28 mouse cellular contexts compared by ENCODE assay signal in the genomic region with DNA sequence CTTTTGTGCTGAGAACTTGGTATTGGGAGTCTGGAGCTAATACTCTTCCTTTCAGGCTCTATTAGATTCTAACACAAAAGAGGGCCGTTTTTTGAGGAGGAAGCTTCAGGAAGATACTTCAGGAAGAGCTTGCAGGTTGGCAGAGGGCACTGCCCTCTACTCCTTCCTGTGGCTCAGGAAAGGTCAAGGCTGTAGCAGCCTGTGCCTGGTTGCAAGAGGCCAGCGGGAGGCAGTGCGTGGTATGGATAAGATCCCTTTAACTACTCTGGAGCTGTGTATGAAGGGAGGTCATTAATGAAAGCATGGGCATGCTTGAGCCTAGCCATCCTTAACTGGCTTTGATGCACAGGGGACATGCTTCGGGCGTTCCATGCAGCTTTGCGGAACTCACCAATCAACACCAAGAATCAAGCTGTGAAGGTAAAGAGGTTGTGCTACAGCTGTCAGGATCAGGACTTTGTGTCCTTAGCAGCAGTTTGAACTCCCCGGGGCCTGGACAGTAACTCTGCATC. TPM values are rescaled to one million over a fixed set of nuclear protein-coding genes. Genes with fewer than 3 reads are reported as not detected.
DNase-seq lines count a peak whose midpoint lies in the region; ATAC-seq and TF ChIP-seq lines count a peak whose summit lies in the region.
"Had no signal": no experiment of that assay in that cellular context is flagged by ENCODE, and none has a peak within 500 bp of the region (broad histone marks: within the 10 kb centered on the region; RNA-seq: fewer than 3 reads in every experiment).

No protein-coding gene starts in this region.

- peaks cover 48% of the 10 kb centered on the region for H3K4me1 ChIP-seq in megakaryocyte, embryonic 14.5 days

- H3K9me3 ChIP-seq in megakaryocyte, embryonic 14.5 days, result no peaks in the 10 kb centered on the region
- H3K9me3 ChIP-seq: forebrain, embryonic 13.5 days; heart, embryonic 12.5 days; hindbrain, embryonic 13.5 days; kidney, embryonic 15.5 days; limb, embryonic 13.5 days; liver, embryonic 12.5 days had no signal

- no peak overlapping the region for H3K4me3 ChIP-seq in gastrocnemius, adult 2 months
- H3K4me3 ChIP-seq in megakaryocyte, embryonic 14.5 days (replicated peaks), result peak overlapping the region; percentile 9
- H3K4me3 ChIP-seq: forebrain, embryonic 13.5 days; heart, embryonic 12.5 days; hindbrain, embryonic 13.5 days; kidney, embryonic 15.5 days; limb, embryonic 13.5 days; liver, embryonic 12.5 days had no signal

- no peaks in the 10 kb centered on the region for H3K27me3 ChIP-seq in megakaryocyte, embryonic 14.5 days (replicated peaks)
- H3K27me3 ChIP-seq: forebrain, embryonic 13.5 days; heart, embryonic 12.5 days; hindbrain, embryonic 13.5 days; kidney, embryonic 15.5 days; limb, embryonic 13.5 days; liver, embryonic 12.5 days; Patski had no signal

- H3K36me3 ChIP-seq in megakaryocyte, embryonic 14.5 days (replicated peaks; ENCODE audit: low read length), result peaks cover 77% of the 10 kb centered on the region

- intact Hi-C loops in gastrocnemius, adult 2 months (cut with DNase I), result loop anchor here (10.0 kb wide), 1 partner anchor 1628 kb away; no protein-coding TSS in a partner anchor

- no peak for TF ChIP-seq CTCF in gastrocnemius, adult 2 months (IDR thresholded peaks at IDR 0.05)

- no peak for DNase-seq in gastrocnemius, adult 2 months
- DNase-seq in gastrocnemius, postnatal 4 days (ENCODE audit: low spot score in 2 of 2), result no peak
- DNase-seq in R1 (ENCODE audit: low read depth, low spot score), result peak; percentile 20
- no peak for DNase-seq in lung, adult 18-20 months
- DNase-seq: adrenal gland, adult 2 months; B cell, adult 2 months; cerebellum, adult 2 months; cerebellum, postnatal 14 days; gastrocnemius, postnatal 14 days; heart, adult 18-20 months; heart, postnatal 4 days; kidney, adult 11 months; kidney, postnatal 25 days; lung, adult 2 months; lung, postnatal 10 days; right cerebral cortex, postnatal 4 days; thymus, postnatal 4 days had no signal

- ATAC-seq in megakaryocyte, adult 5-6 weeks (ENCODE audit: poor library complexity, severe bottlenecking), result no peak
- ATAC-seq: forebrain, embryonic 13.5 days; inflammation-experienced regulatory T-cells, adult 6 months; midbrain, embryonic 16.5 days; Patski had no signal

- peak overlapping the region; percentile 90 for H3K27ac ChIP-seq in gastrocnemius, adult 2 months
- H3K27ac ChIP-seq: forebrain, embryonic 13.5 days; hindbrain, embryonic 13.5 days; kidney, embryonic 15.5 days; limb, embryonic 13.5 days; liver, embryonic 12.5 days had no signal

RNA-seq across cellular contexts. Expression of a gene that starts 7.4 kb away (rescaled TPM):
- total RNA-seq in gastrocnemius, adult 2 months (2021), result 100 to 1,000 TPM; 264 to 300 TPM
- 100 to 1,000 TPM; 548 to 582 TPM for total RNA-seq in gastrocnemius, postnatal 4 days (2021)
- 34.1 and 180 TPM in 2 replicates for polyA plus RNA-seq in megakaryocyte, embryonic 14.5 days (2012; ENCODE audit: insufficient read depth, low replicate concordance)
- total RNA-seq in megakaryocyte, adult 5-6 weeks (2015), result 377 and 387 TPM in 2 replicates
- total RNA-seq in megakaryocyte, adult 5-6 weeks (2017), result 757 and 843 TPM in 2 replicates

RNA-seq across cellular contexts. Expression of a gene that starts 7.7 kb away (rescaled TPM):
- total RNA-seq in gastrocnemius, adult 2 months (2021), result 100 to 1,000 TPM; 109 to 118 TPM
- 10 to 100 TPM; 46.0 to 51.2 TPM for total RNA-seq in gastrocnemius, postnatal 4 days (2021)
- polyA plus RNA-seq in megakaryocyte, embryonic 14.5 days (2012; ENCODE audit: insufficient read depth, low replicate concordance), result 83.7 and 123 TPM in 2 replicates
- total RNA-seq in megakaryocyte, adult 5-6 weeks (2015), result 65.4 and 69.5 TPM in 2 replicates
- 38.7 and 49.5 TPM in 2 replicates for total RNA-seq in megakaryocyte, adult 5-6 weeks (2017)

RNA-seq across cellular contexts. Expression of a gene that starts 15.5 kb away (rescaled TPM):
- under 1 TPM in 1 of 2 experiments, not detected in 1; 0.08 TPM for total RNA-seq in gastrocnemius, adult 2 months (2021)
- under 1 TPM; 0.17 to 0.21 TPM for total RNA-seq in gastrocnemius, postnatal 4 days (2021)
- 0.44 TPM in 1 of 2 replicates, not detected in the other for polyA plus RNA-seq in megakaryocyte, embryonic 14.5 days (2012; ENCODE audit: insufficient read depth, low replicate concordance)
- 0.29 and 0.34 TPM in 2 replicates for total RNA-seq in megakaryocyte, adult 5-6 weeks (2015)
- 0.16 and 0.84 TPM in 2 replicates for total RNA-seq in megakaryocyte, adult 5-6 weeks (2017)

RNA-seq across cellular contexts. Expression of a gene that starts 52.5 kb away (rescaled TPM):
- 10 to 100 TPM; 12.9 to 13.9 TPM for total RNA-seq in gastrocnemius, adult 2 months (2021)
- 10 to 100 TPM; 19.9 to 24.8 TPM for total RNA-seq in gastrocnemius, postnatal 4 days (2021)
- polyA plus RNA-seq in megakaryocyte, embryonic 14.5 days (2012; ENCODE audit: insufficient read depth, low replicate concordance), result 0.32 TPM in 1 of 2 replicates, not detected in the other
- total RNA-seq in megakaryocyte, adult 5-6 weeks (2015), result 10.4 and 11.8 TPM in 2 replicates
- total RNA-seq in megakaryocyte, adult 5-6 weeks (2017), result 22.1 and 24.6 TPM in 2 replicates
